Mouse (Mus musculus) small intestine, adult 2 months (tissue): ENCODE data around the gene Ptprb. TPM values are rescaled to one million over a fixed set of nuclear protein-coding genes. Genes with fewer than 3 reads are reported as not detected.

Source experiments
- H3K27ac ChIP-seq: fragments of 200-500 bp; 2 replicates; pipeline ENCODE4 v1.5.1; 2012; ENCODE audit warnings: low read depth, low read length, control low read depth, inconsistent platforms; ENCODE audit not compliant: insufficient read depth
- H3K27me3 ChIP-seq: fragments of 200-500 bp; 2 replicates; pipeline ENCODE4 v1.6.1; 2012; ENCODE audit warnings: mild to moderate bottlenecking, moderate library complexity, low read length, inconsistent platforms; ENCODE audit not compliant: control insufficient read depth, insufficient read depth
- H3K36me3 ChIP-seq: fragments of 200-500 bp; 2 replicates; pipeline ENCODE4 v1.6.1; 2012; ENCODE audit warnings: mild to moderate bottlenecking, low read length, control low read depth, inconsistent platforms; ENCODE audit not compliant: control insufficient read depth, insufficient read depth
- H3K4me1 ChIP-seq: fragments of 200-500 bp; 2 replicates; pipeline ENCODE4 v1.6.1; 2012; ENCODE audit warnings: low read length, inconsistent platforms, mixed read lengths; ENCODE audit not compliant: control insufficient read depth, insufficient read depth, insufficient read length
- H3K4me3 ChIP-seq: fragments of 200-500 bp; 2 replicates; pipeline ENCODE4 v1.5.1; 2012; ENCODE audit warnings: low read depth, mild to moderate bottlenecking, control low read depth, inconsistent platforms, low read length, moderate library complexity
- CTCF ChIP-seq: fragments of 200-500 bp; IDR thresholded peaks from 2 replicates; pipeline ENCODE4 v1.5.1; 2012; ENCODE audit warnings: low read depth, mild to moderate bottlenecking, control low read depth, inconsistent platforms, low read length, moderate library complexity, mixed read lengths; ENCODE audit not compliant: insufficient replicate concordance, insufficient read length; ENCODE audit errors: extremely low read depth
- POLR2A ChIP-seq: fragments of 200-500 bp; IDR thresholded peaks from 2 replicates; pipeline ENCODE4 v1.6.1; 2012; ENCODE audit warnings: low read depth, mild to moderate bottlenecking, control low read depth, inconsistent platforms, low read length, moderate library complexity
- WGBS: fragments of 180-500 bp; shearing (Covaris S2); methylation state at CpG from one replicate; pipeline ENCODE4 v1.1.7; 2018; 5-methylcytosine and 5-hydroxymethylcytosine counted together
- polyA plus RNA-seq: library from polyadenylated mRNA; depleted of rRNA; stranded (reverse); fragments of >200 nt; gene quantifications from 2 replicates; pipeline ENCODE4 v1.2.3, GENCODE M21; 2012

The Ptprb gene
- polyA plus RNA-seq, 1 experiment = 2.3 TPM

GRCm38 (mm10) chr10:116319246-116319645 lies 43.9 kb downstream of the Ptprb start:
- Histone ChIP-seq H3K27ac (no peak overlapping the region), H3K4me1 (no peaks in the 10 kb centered on the region), H3K27me3 (no peaks in the 10 kb centered on the region), H3K36me3 (no peaks in the 10 kb centered on the region), H3K4me3 (no peak overlapping the region)
- peak; percentile 25; the same call in 1 of the 2 replicates for TF ChIP-seq CTCF
- no peak for TF ChIP-seq POLR2A
- WGBS = 15% methylated on average over 12 of the region's 12 CpGs

GRCm38 (mm10) chr10:116329086-116329485 lies 53.8 kb downstream of the Ptprb start:
- H3K27me3 ChIP-seq = no peaks in the 10 kb centered on the region
- no peaks in the 10 kb centered on the region for H3K36me3 ChIP-seq
- 79% methylated on average over 5 of the region's 5 CpGs for WGBS
- TF ChIP-seq POLR2A (no peak), CTCF (no peak)
- H3K27ac ChIP-seq = no peak overlapping the region
- no peak overlapping the region for H3K4me3 ChIP-seq
- no peaks in the 10 kb centered on the region; the same call in 1 of the 2 replicates for H3K4me1 ChIP-seq

GRCm38 (mm10) chr10:116330458-116330857 lies 55.1 kb downstream of the Ptprb start:
- Histone ChIP-seq H3K4me3 (no peak overlapping the region), H3K4me1 (no peaks in the 10 kb centered on the region; the same call in 1 of the 2 replicates), H3K27ac (no peak overlapping the region), H3K36me3 (no peaks in the 10 kb centered on the region), H3K27me3 (no peaks in the 10 kb centered on the region)
- TF ChIP-seq POLR2A (no peak), CTCF (peak; percentile 89; the same call in 1 of the 2 replicates)
- 12% methylated on average over 5 of the region's 5 CpGs for WGBS

GRCm38 (mm10) chr10:116330961-116331510 lies 55.7 kb downstream of the Ptprb start:
- H3K27me3 ChIP-seq = no peaks in the 10 kb centered on the region
- TF ChIP-seq POLR2A = no peak
- no peak for TF ChIP-seq CTCF
- WGBS = 19% methylated on average over 23 of the region's 23 CpGs
- no peaks in the 10 kb centered on the region; the same call in 1 of the 2 replicates for H3K4me1 ChIP-seq
- no peak overlapping the region for H3K27ac ChIP-seq
- peak overlapping the region; percentile 32 for H3K4me3 ChIP-seq
- no peaks in the 10 kb centered on the region for H3K36me3 ChIP-seq

GRCm38 (mm10) chr10:116333666-116334065 lies 58.3 kb downstream of the Ptprb start:
- Histone ChIP-seq H3K27me3 (no peaks in the 10 kb centered on the region), H3K36me3 (no peaks in the 10 kb centered on the region), H3K4me3 (no peak overlapping the region), H3K27ac (no peak overlapping the region), H3K4me1 (no peaks in the 10 kb centered on the region; the same call in 1 of the 2 replicates)
- 63% methylated on average over 16 of the region's 16 CpGs for WGBS
- TF ChIP-seq CTCF = no peak
- TF ChIP-seq POLR2A = no peak

- TF ChIP-seq CTCF (no peak), POLR2A (no peak)
- Histone ChIP-seq H3K4me1 (no peaks in the 10 kb centered on the region; the same call in 1 of the 2 replicates), H3K36me3 (no peaks in the 10 kb centered on the region), H3K27ac (no peak overlapping the region), H3K27me3 (no peaks in the 10 kb centered on the region), H3K4me3 (no peak overlapping the region)
- WGBS = 97% methylated on average over 7 of the region's 7 CpGs
These were observed 58.8 kb downstream of the Ptprb start for GRCm38 (mm10) chr10:116334120-116334519.

GRCm38 (mm10) chr10:116335328-116335727 lies 60.0 kb downstream of the Ptprb start:
- Histone ChIP-seq H3K36me3 (no peaks in the 10 kb centered on the region), H3K4me3 (no peak overlapping the region), H3K27ac (no peak overlapping the region), H3K27me3 (no peaks in the 10 kb centered on the region), H3K4me1 (no peaks in the 10 kb centered on the region; the same call in 1 of the 2 replicates)
- WGBS = 94% methylated on average over 7 of the region's 7 CpGs
- TF ChIP-seq CTCF (no peak), POLR2A (no peak)
